Mouse (Mus musculus) heart, postnatal 10 days (tissue): ENCODE data around the gene Glis3. TPM values are rescaled to one million over a fixed set of nuclear protein-coding genes. Genes with fewer than 3 reads are reported as not detected.

ENCODE experiments used
- total RNA-seq, 2 experiments: library from RNA; stranded (reverse); gene quantifications; 2 replicates each; pipeline ENCODE4 v1.2.3; 2021

The Glis3 gene
- total RNA-seq, 2 experiments from 2014 or later: 1.7 to 2.0 TPM

Other genes starting within 250 kb of the Glis3 start
- gene Slc1a1, start 155.0 kb upstream of the Glis3 start, total RNA-seq: under 1 TPM; 0.45 to 0.89 TPM